Mouse (Mus musculus) liver, embryonic 14.5 days (tissue): ENCODE measurements around the gene Cda. TPM values are rescaled to one million over a fixed set of nuclear protein-coding genes. Genes with fewer than 3 reads are reported as not detected.

ENCODE experiments used
- ATAC-seq: fragments of 200-750 bp; cut with Nextera tagmentation; 2 replicates; pipeline ENCODE4 v1.8.0; 2017; ENCODE audit warnings: moderate number of reproducible peaks, mild to moderate bottlenecking, moderate library complexity; ENCODE audit not compliant: insufficient read depth
- DNase-seq, 3 experiments: peaks; one replicate each; pipeline ENCODE4 v3.0.0-alpha.2; 2012 to 2013; ENCODE audit warnings: low read depth in 3 of 3, low spot score in 3 of 3
- H3K27ac ChIP-seq: fragments of 300-500 bp; sonication (generic); 2 replicates; pipeline ENCODE4 v1.5.1; 2014; ENCODE audit warnings: moderate library complexity, mild to moderate bottlenecking, control low read depth, inconsistent platforms
- H3K27me3 ChIP-seq: fragments of 300-500 bp; sonication (generic); 2 replicates; pipeline ENCODE4 v1.6.1; 2014; ENCODE audit warnings: mild to moderate bottlenecking, low read length, moderate library complexity; ENCODE audit not compliant: control insufficient read depth, insufficient read depth
- H3K36me3 ChIP-seq: fragments of 300-500 bp; sonication (generic); replicated peaks from 2 replicates; pipeline ENCODE4 v1.6.1; 2014; ENCODE audit warnings: low read depth; ENCODE audit not compliant: control insufficient read depth, insufficient read depth
- H3K4me1 ChIP-seq, 2 experiments: fragments of 200-500 bp in 1 of 2; fragments of 300-500 bp in 1 of 2; sonication (generic) in 1 of 2; replicated peaks; 2 replicates each; pipeline ENCODE4 v1.6.1; 2012 to 2014; ENCODE audit warnings: antibody characterized with exemption in 1 of 2, inconsistent platforms in 1 of 2, low read length in 1 of 2; ENCODE audit not compliant: control insufficient read depth in 2 of 2, insufficient read depth in 2 of 2
- H3K4me2 ChIP-seq: fragments of 300-500 bp; sonication (generic); 2 replicates; pipeline ENCODE4 v1.6.1; 2014; ENCODE audit warnings: low read depth, mild to moderate bottlenecking, control low read depth, moderate library complexity
- H3K4me3 ChIP-seq, 2 experiments: fragments of 200-500 bp in 1 of 2; fragments of 300-500 bp in 1 of 2; sonication (generic) in 1 of 2; 2 replicates each; pipeline ENCODE4 v1.5.1; 2012 to 2014; ENCODE audit warnings: low read depth in 2 of 2, low read length in 2 of 2, mild to moderate bottlenecking in 2 of 2, control low read depth in 1 of 2, inconsistent platforms in 1 of 2, moderate library complexity in 1 of 2; ENCODE audit not compliant: insufficient read depth in 1 of 2
- H3K9ac ChIP-seq: fragments of 300-500 bp; sonication (generic); replicated peaks from 2 replicates; pipeline ENCODE4 v1.6.1; 2014; ENCODE audit warnings: mild to moderate bottlenecking, control low read depth, moderate library complexity
- H3K9me3 ChIP-seq: fragments of 300-500 bp; sonication (generic); 2 replicates; pipeline ENCODE4 v1.6.1; 2016; ENCODE audit warnings: low read length, mixed read lengths; ENCODE audit not compliant: control insufficient read depth
- CTCF ChIP-seq: IDR thresholded peaks from 2 replicates; pipeline ENCODE4 v1.5.1; 2016; ENCODE audit warnings: antibody characterized with exemption, low read depth, control low read depth
- EP300 ChIP-seq: IDR thresholded peaks from 2 replicates; pipeline ENCODE4 v1.6.1; 2016; ENCODE audit warnings: antibody characterized with exemption, low read depth
- WGBS: fragments of 180-500 bp; shearing (Covaris S2); extraction: QIAGEN DNeasy Blood & Tissue Kit; methylation state at CpG from one replicate; pipeline ENCODE4 v1.1.7; 2014; ENCODE audit not compliant: insufficient replicate concordance; 5-methylcytosine and 5-hydroxymethylcytosine counted together
- polyA plus RNA-seq, 2 experiments: library from polyadenylated mRNA; depleted of rRNA in 1 of 2; stranded (reverse) in 1 of 2; unstranded in 1 of 2; fragments of >200 nt; fragmentation: Nextera tagmentation in 1 of 2; extraction: Ambion mirVana in 1 of 2; gene quantifications; 2 replicates each; pipeline versions ENCODE4 v1.2.1 to v1.2.3; 2012 to 2014

The Cda gene
- polyA plus RNA-seq, 2 experiments = 2.6 to 3.7 TPM

GRCm38 (mm10) chr4:138395087-138395970 lies 27.5 kb upstream of the Cda start:
- no peaks in the 10 kb centered on the region for H3K36me3 ChIP-seq
- TF ChIP-seq EP300 (no peak), CTCF (no peak)
- DNase-seq (no peak), ATAC-seq (no peak)
- H3K9me3 ChIP-seq = no peaks in the 10 kb centered on the region
- no peak overlapping the region for H3K4me2 ChIP-seq
- no peak overlapping the region for H3K27ac ChIP-seq
- H3K4me3 ChIP-seq = no peak overlapping the region
- WGBS = 2% methylated on average over 101 of the region's 103 CpGs
- H3K4me1 ChIP-seq = no peaks in the 10 kb centered on the region
- H3K27me3 ChIP-seq = peaks cover 39% of the 10 kb centered on the region
- H3K9ac ChIP-seq = no peak overlapping the region

- no peaks in the 10 kb centered on the region for H3K4me1 ChIP-seq
- no peak overlapping the region for H3K4me2 ChIP-seq
- no peak overlapping the region for H3K27ac ChIP-seq
- H3K9me3 ChIP-seq = no peaks in the 10 kb centered on the region
- DNase-seq = no peak
- no peaks in the 10 kb centered on the region for H3K36me3 ChIP-seq
- TF ChIP-seq EP300 (no peak), CTCF (no peak)
- H3K27me3 ChIP-seq = peaks cover 39% of the 10 kb centered on the region
- no peak for ATAC-seq
- no peak overlapping the region for H3K9ac ChIP-seq
- no peak overlapping the region for H3K4me3 ChIP-seq
- 50% methylated on average over 7 of the region's 7 CpGs for WGBS
Measured at GRCm38 (mm10) chr4:138393703-138394102, 25.9 kb upstream of the Cda start.

- Histone ChIP-seq H3K36me3 (no peaks in the 10 kb centered on the region), H3K27me3 (no peaks in the 10 kb centered on the region)
- DNase-seq = no peak
Measured at GRCm38 (mm10) chr4:138383789-138384188, 16.0 kb upstream of the Cda start.

GRCm38 (mm10) chr4:138382462-138382861 lies 14.7 kb upstream of the Cda start:
- Histone ChIP-seq H3K27me3 (no peaks in the 10 kb centered on the region), H3K27ac (no peak overlapping the region), H3K9me3 (no peaks in the 10 kb centered on the region), H3K36me3 (no peaks in the 10 kb centered on the region), H3K4me1 (no peaks in the 10 kb centered on the region), H3K9ac (no peak overlapping the region), H3K4me3 (no peak overlapping the region), H3K4me2 (no peak overlapping the region)
- peak; percentile 51 for TF ChIP-seq CTCF
- no peak for TF ChIP-seq EP300
- WGBS = 58% methylated on average over 6 of the region's 6 CpGs
- no peak for ATAC-seq
- no peak for DNase-seq

More at GRCm38 (mm10) chr4:138383789-138384188, 16.0 kb upstream of the Cda start:
- no peaks in the 10 kb centered on the region for H3K9me3 ChIP-seq
- 48% methylated on average over 4 of the region's 4 CpGs for WGBS
- no peak overlapping the region for H3K4me2 ChIP-seq
- H3K9ac ChIP-seq = no peak overlapping the region
- ATAC-seq = no peak
- no peak overlapping the region for H3K4me3 ChIP-seq
- H3K27ac ChIP-seq = no peak overlapping the region
- H3K4me1 ChIP-seq = no peaks in the 10 kb centered on the region
- TF ChIP-seq CTCF = no peak
- no peak for TF ChIP-seq EP300

- Histone ChIP-seq H3K9ac (no peak overlapping the region), H3K4me3 (no peak overlapping the region), H3K36me3 (no peaks in the 10 kb centered on the region), H3K27me3 (no peaks in the 10 kb centered on the region), H3K4me1 (0 out of 4 replicates have a peak, but pooled peaks cover 0 to 2% of the 10 kb centered on the region in 2 experiments), H3K4me2 (no peak overlapping the region), H3K9me3 (no peaks in the 10 kb centered on the region), H3K27ac (no peak overlapping the region)
- no peak for ATAC-seq
- TF ChIP-seq EP300 (no peak), CTCF (no peak)
- DNase-seq = no peak
- 52% methylated on average over 10 of the region's 10 CpGs for WGBS
Measured at GRCm38 (mm10) chr4:138380132-138380689, 12.4 kb upstream of the Cda start.
